Mouse (Mus musculus): Measurements from ENCODE around the gene Arid5b.

Gene Arid5b

DNA sequence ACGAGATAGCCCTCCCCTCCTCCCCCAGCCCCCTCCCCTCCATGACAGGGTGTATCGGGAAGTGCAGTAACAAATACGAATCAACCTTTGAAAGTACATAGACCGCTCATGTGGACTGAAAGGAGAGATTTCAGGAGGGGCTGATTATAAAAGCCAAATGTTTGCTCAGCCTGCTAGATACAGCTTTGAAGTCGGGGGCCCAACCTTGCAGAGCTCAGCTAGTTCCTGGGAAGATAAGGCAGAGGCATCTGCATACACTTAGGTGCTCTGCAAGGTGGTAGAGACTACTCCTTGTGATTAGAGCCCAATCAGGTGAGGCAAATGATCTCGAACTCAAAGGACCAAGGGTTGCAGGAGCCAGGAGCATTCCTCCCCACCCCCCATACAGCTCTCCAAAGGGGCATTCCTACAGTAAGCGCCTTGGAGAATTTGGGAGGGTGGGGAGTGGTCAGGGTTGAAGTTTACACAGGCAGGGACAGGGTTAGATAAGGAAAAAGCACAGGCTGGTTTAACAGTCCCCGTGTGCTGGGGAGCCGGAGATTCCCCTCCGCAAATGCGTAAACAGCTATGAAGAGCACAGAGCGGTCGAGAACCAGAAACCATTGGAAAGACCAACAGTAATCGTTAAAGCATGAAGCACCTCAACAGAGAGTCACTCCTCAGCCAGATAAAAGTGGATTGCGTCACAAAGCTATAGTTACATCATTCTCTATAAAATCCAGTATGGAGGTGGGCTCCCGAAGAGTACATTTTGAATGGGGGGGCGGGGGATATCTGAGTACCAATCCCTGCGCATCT, 47.0 kb downstream of the Arid5b start:
- no peak for DNase-seq

DNA sequence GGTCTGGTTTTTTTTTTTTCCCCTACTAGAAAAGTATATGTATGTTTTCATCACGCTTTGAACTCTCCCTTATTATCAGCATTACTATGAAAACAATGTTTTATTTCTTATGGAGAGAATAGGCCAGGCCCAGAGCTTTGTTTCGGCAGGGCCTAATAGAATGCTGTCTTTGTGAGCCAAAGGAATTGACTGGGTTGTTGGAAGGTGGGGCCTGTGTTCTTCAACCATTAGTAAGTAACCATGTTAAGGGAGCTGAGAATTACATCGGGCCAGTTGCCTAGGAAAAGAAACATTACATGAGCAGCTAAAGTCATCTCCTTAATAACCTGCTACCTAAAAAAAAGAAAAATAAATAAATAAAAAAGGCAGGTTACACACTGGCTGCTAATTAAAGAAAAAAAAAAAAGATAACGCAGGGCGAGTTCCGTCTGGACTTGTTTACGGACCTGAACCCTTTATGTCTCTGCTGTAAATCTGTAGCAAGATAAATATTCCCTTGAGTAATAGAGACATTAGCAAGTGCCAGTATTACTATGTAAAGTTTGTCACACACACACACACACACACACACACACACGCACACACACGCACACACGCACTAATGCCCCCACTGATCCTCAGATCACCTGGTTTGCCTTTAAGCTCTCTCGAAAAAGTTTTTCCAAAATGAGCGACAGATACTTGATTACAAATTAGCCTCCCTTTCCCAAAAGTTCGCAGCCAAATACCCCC, 47.7 kb downstream of the Arid5b start:
- DNase-seq: no peak

DNA sequence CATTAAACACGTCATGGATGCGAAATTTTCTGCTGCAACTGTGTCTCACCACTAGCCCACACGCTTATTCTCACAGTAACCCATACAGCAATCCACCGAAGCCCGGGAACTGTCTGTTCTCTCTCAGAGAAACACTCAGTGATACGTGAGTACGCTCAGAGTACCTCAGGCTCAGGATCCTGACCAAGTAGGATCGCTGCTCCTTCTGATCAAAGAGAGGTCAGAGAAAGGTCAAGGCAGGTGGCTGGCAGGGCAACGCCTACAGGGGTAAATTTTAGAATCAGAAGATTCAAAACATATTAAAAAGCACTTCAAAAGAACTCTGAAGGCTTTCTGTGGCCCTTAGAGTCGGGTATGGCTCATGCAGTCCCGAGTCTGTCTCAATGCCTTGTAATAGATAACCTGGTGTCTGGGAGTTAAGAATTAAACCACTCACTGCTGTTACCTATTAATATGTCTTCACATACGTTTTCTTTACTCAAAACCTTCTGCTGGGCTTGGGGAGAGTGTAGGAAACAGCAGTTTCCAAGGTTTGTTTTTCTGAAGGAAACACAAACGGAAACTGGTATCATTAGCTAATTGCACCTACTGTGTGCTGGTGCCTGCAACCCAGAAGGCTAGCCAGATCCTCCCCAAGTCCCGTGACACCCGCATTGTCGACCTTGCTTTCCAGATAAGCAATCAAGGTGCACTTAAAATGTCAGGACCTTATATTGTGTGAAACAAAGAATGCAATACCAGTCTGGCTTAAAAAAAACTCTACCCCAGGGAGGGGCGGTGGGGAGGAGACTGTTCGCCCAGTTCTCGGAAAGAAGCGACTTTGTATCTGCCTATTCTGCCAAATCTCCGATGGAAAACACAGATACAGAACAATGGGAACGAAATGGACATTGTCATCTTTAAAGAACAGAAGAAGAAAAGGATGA, 48.6 kb downstream of the Arid5b start:
- no peak for DNase-seq

GRCm38 (mm10) chr10:68222676-68223075, 55.9 kb downstream of the Arid5b start:
- DNase-seq: no peak

DNA sequence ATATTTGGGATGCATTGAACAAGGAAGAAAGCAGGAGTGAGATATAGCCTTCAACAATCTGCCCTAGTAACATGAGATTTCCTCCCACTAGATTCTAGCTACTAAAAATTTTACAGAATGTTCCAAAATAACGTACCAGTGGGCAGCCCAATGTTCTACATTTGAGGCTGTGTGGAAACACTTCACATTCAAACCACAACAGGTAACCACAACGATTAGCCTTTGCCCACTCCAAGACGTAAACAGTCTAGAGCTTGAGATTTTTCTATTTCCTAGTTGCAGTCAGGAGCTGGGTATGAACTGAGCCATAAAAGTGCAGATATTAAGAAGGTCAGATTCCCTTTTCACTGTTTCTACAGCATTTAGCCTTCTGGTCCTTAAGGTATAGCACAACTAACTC, 56.5 kb downstream of the Arid5b start:
- no peak for DNase-seq

DNA sequence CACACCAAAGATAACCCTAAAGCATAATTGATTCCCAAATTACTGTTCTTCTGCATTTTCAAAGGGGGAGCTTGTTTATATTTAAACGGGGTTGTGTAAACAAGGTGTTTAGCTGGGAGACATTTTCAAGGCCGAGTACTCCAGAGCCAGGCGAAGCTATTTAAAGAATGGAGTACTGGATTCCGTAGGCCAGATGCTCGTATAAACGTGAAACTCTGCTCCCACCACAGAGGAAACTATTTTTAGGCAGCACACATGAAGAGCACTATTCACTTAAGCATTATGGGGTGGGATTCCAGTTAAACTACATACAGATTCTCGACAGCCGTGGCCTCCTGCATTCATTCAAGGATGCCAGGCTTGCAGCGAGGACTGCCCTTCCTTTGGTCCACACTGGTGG, 59.2 kb downstream of the Arid5b start:
- DNase-seq: no peak

- DNase-seq: no peak
These were observed 59.9 kb downstream of the Arid5b start for GRCm38 (mm10) chr10:68218678-68219077.

GRCm38 (mm10) chr10:68214809-68215468, 63.6 kb downstream of the Arid5b start:
- no peak for DNase-seq

DNA sequence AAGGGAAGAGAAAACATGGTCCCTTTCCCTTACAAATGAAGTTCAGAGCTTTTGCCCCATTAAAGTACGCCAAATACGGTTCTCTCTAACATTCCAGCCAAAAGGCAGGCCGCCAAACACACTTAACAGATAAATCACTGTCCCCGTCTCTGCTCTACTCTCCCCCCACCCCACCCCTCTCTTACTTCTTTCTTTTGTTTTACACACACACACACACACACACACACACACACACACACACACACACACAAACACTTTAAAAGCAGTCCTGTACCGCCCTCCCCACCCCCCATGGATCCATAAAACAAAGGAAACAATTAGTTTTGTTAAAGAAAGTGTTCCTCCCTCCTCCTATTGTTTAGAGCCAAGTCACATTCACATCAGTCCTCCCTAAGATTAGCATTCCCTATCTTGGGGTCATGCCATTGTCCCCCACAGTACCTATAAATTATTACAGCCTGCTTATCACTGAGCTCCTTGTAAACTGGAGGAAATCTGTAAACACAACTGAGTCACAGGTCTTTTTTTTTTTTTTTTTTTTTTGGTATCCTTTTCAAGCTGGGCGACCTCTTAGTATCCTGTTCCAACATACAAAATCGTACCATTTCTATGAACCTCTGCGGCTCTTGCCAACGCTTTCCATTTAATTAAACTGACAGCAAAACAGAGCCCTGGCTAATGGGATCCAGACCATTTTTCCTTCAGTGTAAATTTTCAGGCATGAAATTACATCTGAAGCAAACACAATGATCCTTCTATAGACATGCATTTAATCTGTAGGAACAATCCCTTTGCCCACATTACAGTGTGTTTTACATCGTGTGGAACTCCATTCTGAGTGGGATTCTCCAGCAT, 66.3 kb downstream of the Arid5b start:
- DNase-seq: no peak

GRCm38 (mm10) chr10:68211514-68211913, 67.0 kb downstream of the Arid5b start:
- DNase-seq: no peak

DNA sequence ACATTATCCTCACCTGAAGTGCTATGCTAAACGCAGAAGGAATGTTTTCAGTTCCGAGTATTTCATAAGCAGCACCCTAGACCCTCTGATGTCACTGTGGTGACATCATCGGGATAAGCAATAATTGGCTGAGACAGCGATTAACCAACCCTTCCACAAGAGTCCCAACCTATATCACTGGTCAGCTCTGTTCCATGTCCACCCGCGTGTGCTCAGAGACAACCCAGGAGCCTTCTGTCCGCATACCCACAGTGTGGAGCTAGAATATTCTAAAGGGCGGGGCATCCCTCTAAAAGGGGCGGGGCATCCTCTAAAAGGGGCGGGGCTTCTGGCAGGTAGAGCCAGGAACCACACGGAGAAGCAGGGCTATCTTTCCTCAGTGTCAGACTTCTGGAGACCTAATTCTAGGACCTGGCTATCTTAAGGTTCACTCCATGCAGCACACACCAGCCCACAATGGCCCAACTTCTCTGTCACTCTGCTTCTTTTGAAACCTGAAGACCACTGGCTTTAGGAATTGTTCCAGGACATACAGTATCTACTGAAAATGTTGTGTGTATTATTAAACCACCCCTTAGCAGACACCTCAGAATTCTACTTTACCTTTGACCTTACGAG, 68.4 kb downstream of the Arid5b start:
- DNase-seq: no peak

DNA sequence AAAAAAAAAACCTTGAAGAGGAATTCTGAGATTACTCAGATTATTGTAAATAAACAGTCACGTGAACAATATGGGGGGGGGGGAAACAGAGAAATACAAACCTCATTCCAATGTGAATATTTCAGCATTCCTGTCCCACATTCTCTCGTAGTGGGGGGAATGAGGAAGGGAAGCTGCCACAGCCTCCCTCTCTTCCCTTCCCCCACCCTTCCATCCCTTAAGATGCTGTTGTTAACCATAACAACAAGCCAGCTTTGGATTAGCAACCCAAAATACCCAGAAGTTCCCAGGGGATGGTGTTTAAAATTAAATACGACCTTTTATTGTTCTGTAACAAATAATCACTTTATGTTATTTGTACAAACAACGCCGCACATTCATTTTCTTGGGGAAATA, 69.9 kb downstream of the Arid5b start:
- DNase-seq: no peak

DNA sequence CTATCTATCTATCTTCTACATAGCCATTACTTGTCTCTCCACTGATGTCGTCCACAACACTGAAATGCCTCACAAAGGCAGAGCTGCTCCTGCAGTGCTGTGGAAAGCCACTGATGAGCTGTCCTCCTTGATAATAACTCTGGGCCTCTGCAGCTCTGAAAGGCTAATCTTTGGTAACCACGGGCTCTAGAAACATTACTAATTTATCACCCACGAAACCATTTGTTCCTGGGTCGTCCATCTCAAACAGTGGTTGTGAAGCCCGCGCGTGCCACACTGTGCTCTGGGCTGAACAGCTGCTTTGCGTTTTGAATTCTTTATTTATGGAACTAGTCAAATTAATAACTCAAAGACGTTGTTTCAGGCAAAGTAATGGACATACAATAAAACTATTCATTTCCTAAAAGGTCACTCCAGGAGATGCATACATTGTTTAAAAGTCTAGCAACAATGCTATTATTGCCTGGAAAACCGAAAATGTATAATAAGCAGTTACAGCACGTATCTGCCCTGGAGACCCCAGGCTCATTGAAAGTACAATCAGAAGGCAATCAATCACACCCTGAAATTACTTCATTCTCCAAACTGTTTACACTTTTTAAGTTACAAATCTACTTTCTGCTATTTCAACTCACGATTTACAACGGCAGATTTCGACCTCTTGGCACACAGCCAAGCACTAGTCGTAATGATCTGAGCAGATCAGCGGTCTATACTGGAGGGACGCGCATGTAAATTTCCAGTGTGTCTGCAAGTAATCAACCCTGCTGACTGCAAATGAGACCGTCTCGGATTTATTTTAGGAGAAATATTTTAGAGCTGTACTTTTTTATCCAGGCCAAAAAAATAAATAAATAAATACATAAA, 70.5 kb downstream of the Arid5b start:
- no peak for DNase-seq

DNA sequence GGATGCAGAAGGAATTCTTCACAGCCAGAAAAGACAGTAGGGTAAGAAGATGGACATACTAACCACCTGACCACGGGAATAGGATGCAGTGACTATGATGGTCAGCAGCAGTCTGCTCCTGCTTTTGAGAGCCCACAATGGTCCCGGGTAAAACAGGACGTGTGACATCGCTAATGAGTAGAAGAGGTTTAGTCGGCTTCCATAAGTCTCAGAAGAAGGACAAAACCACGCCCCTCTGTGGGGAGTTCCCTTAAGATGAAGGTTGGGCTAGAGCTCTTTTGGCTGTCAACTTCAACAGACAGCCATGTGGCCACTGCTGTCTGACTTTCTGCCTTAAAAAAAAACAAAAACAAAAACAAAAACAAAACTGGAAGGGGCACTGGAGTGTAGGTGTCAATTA, 74.1 kb downstream of the Arid5b start:
- no peak for DNase-seq

DNA sequence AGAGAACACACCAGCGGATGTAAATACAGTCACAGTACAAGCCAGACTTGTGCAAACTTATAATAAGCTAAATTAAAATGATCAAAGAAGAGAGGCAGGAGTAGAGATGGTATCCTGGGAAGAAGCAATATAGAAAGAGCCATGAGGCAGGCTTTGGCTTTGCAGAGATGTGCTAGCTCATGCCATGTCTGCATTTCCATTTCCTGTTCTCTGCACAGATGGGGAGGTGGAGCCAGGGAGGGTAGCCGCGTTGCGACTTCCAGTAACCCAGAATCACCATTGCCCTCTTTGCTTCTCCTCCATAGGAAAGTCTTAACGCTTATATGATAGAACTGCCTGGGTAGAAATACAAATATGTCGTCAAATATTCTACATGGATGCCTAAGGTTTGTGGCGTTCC, 74.7 kb downstream of the Arid5b start:
- no peak for DNase-seq

DNA sequence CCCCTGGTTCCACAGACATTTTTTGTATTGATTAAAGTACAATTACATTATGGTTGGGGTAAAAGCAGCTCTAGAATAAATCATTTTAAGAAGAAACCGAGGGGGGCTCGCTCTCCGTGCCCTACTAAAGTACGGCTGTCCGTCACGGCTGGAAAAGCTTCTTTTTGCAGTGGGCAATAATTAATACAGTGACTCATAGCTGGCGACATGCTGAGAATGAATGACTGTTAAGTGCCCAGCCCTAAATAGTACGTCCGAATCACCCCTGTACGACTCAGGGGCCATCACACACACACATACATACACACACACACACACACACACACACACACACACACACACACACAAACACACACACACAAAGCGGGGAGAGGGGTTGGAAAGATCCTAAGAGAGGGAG, 75.2 kb downstream of the Arid5b start:
- DNase-seq: no peak

- DNase-seq: no peak
These were observed 79.1 kb downstream of the Arid5b start for GRCm38 (mm10) chr10:68199440-68199839.

DNA sequence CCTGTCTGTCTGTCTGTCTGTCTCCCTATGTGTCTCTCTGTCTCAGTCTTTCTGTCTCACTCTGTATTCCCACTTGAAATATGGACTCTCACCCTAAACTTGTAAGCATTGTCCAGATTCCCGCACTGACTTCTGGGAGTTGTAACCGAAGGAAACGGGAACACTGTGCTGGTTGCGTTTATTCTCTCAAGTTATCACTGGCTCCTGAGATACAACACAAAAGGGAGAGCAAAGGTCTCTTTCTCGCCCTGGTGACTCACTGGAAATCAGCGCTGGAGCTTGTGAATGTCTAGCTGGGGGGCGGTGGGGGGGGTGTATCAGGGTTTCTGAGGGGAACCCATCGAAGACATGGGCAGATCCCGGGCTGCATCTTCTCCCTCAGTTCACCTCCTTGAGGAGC, 82.2 kb downstream of the Arid5b start:
- no peak for DNase-seq

GRCm38 (mm10) chr10:68193561-68193960, 85.0 kb downstream of the Arid5b start:
- DNase-seq: no peak

DNA sequence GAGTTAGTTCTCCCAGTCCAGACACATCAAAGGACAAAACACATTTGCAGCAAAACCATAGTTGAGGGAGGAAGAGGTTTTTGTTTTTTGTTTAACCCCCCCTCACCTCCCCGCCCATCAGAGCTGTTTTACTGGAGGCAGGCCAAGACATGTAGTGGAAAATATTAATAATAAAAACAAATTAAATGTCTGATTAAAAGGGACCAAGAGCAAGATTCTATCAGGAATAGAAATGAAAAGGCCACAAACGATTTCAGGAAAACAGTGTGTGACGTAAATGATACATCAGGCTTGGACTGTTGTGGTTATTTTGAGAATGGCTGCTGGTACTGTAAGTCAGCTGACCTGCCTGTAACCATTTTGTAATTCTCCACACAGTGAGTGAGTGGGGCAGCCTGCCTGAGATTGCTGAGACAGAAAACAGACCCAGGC, 85.7 kb downstream of the Arid5b start:
- no peak for DNase-seq
